ENCODE assay signal across 8 mouse cellular contexts in the genomic region with DNA sequence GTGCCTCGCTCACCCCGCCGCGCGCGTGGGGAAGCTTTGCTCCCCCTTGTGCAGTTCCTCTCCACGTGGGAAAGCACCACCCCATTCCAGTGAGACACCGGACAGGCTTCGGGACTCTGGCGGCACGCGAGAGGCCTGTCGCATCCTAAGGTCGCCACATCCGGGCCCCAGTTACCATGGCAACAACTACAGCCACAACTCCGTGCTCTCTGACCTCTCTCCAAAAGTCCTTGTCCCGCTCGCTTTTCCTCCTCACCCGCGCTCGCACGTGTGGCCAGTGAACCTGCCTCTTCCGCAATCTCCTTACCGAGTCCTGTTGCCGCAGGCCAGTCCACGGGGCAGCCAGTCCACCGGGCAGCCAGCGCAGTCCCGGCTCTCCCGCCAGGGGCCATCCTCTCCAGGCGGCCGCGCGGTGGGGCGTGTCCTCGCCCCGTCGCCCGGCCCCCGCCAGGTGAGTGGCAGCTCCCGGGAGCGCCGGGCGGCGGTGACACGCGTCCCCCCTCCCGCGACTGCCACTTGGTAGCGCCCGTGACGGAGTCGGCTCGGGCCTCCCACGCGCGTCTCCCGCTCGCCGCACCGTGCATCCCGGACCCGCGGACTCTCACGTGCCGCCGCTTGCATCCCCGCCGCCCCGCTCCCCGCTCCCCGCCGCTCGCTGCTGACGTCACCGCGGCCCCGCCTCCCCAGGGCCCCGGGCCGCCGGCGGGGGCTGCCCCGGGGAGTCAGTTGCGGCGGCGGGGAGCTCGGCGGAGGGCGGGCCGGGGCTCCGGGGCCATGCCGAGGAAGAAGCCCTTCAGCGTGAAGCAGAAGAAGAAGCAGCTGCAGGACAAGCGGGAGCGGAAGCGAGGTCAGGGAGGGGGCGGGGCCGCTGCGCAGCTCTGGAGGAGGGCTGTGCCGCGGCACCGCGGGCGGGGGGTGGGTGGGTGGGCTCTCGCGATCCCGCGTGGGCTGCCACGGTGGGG. TPM values are rescaled to one million over a fixed set of nuclear protein-coding genes. Genes with fewer than 3 reads are reported as not detected.
A peak's percentile ranks its signal among the peaks of the same experiment; 100 is the strongest.
DNase-seq lines count a peak whose midpoint lies in the region; ATAC-seq lines count a peak whose summit lies in the region.

Gene Gnl1, plus strand, starts transcription at position 451 of the 962 bp plus-strand sequence.
Gene Prr3, minus strand, starts transcription at position 836 of the 962 bp plus-strand sequence.

- peaks cover 29% of the 10 kb centered on the region for H3K4me1 ChIP-seq in megakaryocyte, embryonic 14.5 days

- no peaks in the 10 kb centered on the region for H3K9me3 ChIP-seq in megakaryocyte, embryonic 14.5 days

- DNase-seq in ZHBTc4 (ENCODE audit: low read depth, low spot score): peak; percentile 97
- peak; percentile 86 to 89 for DNase-seq in gastrocnemius, adult 8-10 months (ENCODE audit: low spot score in 2 of 2)
- DNase-seq in hindlimb bud, embryonic 11.5 days (ENCODE audit: extremely low spot score, low read depth, low spot score): peak; percentile 77
- peak; percentile 93 to 95 for DNase-seq in left cerebral cortex, adult 8-10 months (ENCODE audit: low spot score in 2 of 2)
- peak; percentile 93 to 95 for DNase-seq in right cerebral cortex, postnatal 10 days (ENCODE audit: low spot score in 2 of 2)
- peak; percentile 89 for DNase-seq in urinary bladder, postnatal 25 days (ENCODE audit: low spot score)

- peaks cover 48% of the 10 kb centered on the region for H3K36me3 ChIP-seq in megakaryocyte, embryonic 14.5 days (replicated peaks; ENCODE audit: low read length)

- no peaks in the 10 kb centered on the region for H3K27me3 ChIP-seq in megakaryocyte, embryonic 14.5 days (replicated peaks)

- peak within 1 kb of the TSS; percentile 95 for H3K4me3 ChIP-seq in megakaryocyte, embryonic 14.5 days (replicated peaks)

- ATAC-seq in common myeloid progenitor, adult 5-6 weeks (replicated peaks; ENCODE audit: low read depth, poor library complexity, severe bottlenecking): peak; percentile 83

RNA-seq across cellular contexts. Expression of gene Gnl1, which starts in this region (rescaled TPM):
- total RNA-seq in common myeloid progenitor, adult 5-6 weeks (2017): 23.0 and 23.1 TPM in 2 replicates
- 10 to 100 TPM; 24.1 to 31.8 (median 29.1) TPM for total RNA-seq in gastrocnemius, adult 8-10 months (2022)
- 100 to 1,000 TPM; 180 to 196 (median 184) TPM for total RNA-seq in left cerebral cortex, adult 8-10 months (2022)
- polyA plus RNA-seq in megakaryocyte, embryonic 14.5 days (2012; ENCODE audit: insufficient read depth, low replicate concordance): 63.9 and 75.7 TPM in 2 replicates

RNA-seq across cellular contexts. Expression of gene Prr3, which starts in this region (rescaled TPM):
- total RNA-seq in common myeloid progenitor, adult 5-6 weeks (2017): 8.3 and 9.7 TPM in 2 replicates
- total RNA-seq in gastrocnemius, adult 8-10 months (2022): 1 to 10 TPM; 1.5 to 2.5 (median 1.9) TPM
- 10 to 100 TPM; 35.3 to 44.5 (median 38.4) TPM for total RNA-seq in left cerebral cortex, adult 8-10 months (2022)
- polyA plus RNA-seq in megakaryocyte, embryonic 14.5 days (2012; ENCODE audit: insufficient read depth, low replicate concordance): 11.4 and 13.7 TPM in 2 replicates

Comparison
In these comparisons a context has a peak if more than half of its experiments do, and no peak if none do; other contexts are left out.
1. Peak in every context shown above with its lines: DNase-seq, ATAC-seq and H3K4me3 ChIP-seq.